Mouse (Mus musculus) forebrain, embryonic 10.5 days (tissue): Measurements from ENCODE around the gene 1700069L16Rik. TPM values are rescaled to one million over a fixed set of nuclear protein-coding genes. Genes with fewer than 3 reads are reported as not detected.
A peak's percentile ranks its signal among the peaks of the same experiment; 100 is the strongest.

ENCODE experiments used
- DNase-seq: peaks from one replicate; pipeline ENCODE4 v3.0.0-alpha.2; 2017; ENCODE audit warnings: low spot score; ENCODE audit errors: extremely low spot score
- H3K27ac ChIP-seq: fragments of 300-500 bp; sonication (generic); 2 replicates; pipeline ENCODE4 v1.5.1; 2016; ENCODE audit warnings: mild to moderate bottlenecking
- H3K27me3 ChIP-seq: fragments of 300-500 bp; sonication (generic); 2 replicates; pipeline ENCODE4 v1.6.1; 2016; ENCODE audit warnings: mild to moderate bottlenecking; ENCODE audit not compliant: poor library complexity, severe bottlenecking
- H3K36me3 ChIP-seq: fragments of 300-500 bp; sonication (generic); replicated peaks from 2 replicates; pipeline ENCODE4 v1.6.1; 2016; ENCODE audit warnings: mild to moderate bottlenecking, moderate library complexity
- H3K4me1 ChIP-seq: fragments of 300-500 bp; sonication (generic); 2 replicates; pipeline ENCODE4 v1.6.1; 2016
- H3K4me3 ChIP-seq: fragments of 300-500 bp; sonication (generic); 2 replicates; pipeline ENCODE4 v1.5.1; 2016; ENCODE audit warnings: mild to moderate bottlenecking, moderate library complexity
- H3K9me3 ChIP-seq: fragments of 300-500 bp; sonication (generic); 2 replicates; pipeline ENCODE4 v1.6.1; 2016; ENCODE audit warnings: mild to moderate bottlenecking, moderate library complexity
- WGBS: fragments of 180-500 bp; shearing (Covaris S2); methylation state at CpG from one replicate; pipeline ENCODE4 v1.1.7; 2016; 5-methylcytosine and 5-hydroxymethylcytosine counted together
- polyA plus RNA-seq: library from polyadenylated mRNA; unstranded; fragments of >200 nt; fragmentation: Nextera tagmentation; extraction: Ambion mirVana; gene quantifications from 2 replicates; pipeline ENCODE4 v1.2.1, GENCODE M21; 2016

1700069L16Rik gene
- polyA plus RNA-seq, 1 experiment from 2014 or later = not detected

DNA sequence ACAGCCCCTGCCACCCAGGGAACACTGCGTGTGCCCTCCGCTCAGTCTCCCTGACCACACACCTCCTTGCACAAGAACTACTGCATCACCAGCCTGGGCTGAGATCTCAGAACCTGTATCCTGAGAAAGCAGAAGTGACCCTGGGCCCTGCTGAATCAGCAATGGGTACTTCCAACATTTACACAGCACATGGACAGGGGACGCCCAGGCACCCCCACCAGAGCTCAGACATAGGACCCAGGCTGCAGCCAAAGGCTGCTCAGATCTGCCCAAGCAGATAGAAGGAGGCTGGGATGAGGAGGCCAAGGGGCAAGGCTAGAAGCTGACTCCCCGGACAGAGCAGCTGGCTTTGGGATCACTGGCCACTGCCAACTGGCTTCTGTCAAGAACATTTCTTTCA is 80.1 kb downstream of the 1700069L16Rik start:
- Histone ChIP-seq H3K9me3 (no peaks in the 10 kb centered on the region), H3K4me1 (peaks cover 18% of the 10 kb centered on the region), H3K36me3 (no peaks in the 10 kb centered on the region), H3K4me3 (no peak overlapping the region), H3K27ac (no peak overlapping the region), H3K27me3 (peaks cover 22% of the 10 kb centered on the region)
- DNase-seq = no peak
- 94% methylated on average over 4 of the region's 4 CpGs for WGBS

GRCm38 (mm10) chr5:113643107-113643848 is 81.3 kb downstream of the 1700069L16Rik start:
- DNase-seq = no peak
- 63% methylated on average over 18 of the region's 18 CpGs for WGBS
- no peaks in the 10 kb centered on the region for H3K36me3 ChIP-seq
- peak overlapping the region; percentile 40; the same call in 1 of the 2 replicates for H3K27ac ChIP-seq
- H3K9me3 ChIP-seq = no peaks in the 10 kb centered on the region
- H3K4me3 ChIP-seq = peak overlapping the region; percentile 23; the same call in 1 of the 2 replicates
- H3K4me1 ChIP-seq = peaks cover 18% of the 10 kb centered on the region
- H3K27me3 ChIP-seq = peaks cover 9% of the 10 kb centered on the region; the same call in 1 of the 2 replicates

Other genes with a start within 250 kb of the 1700069L16Rik start
- 3.9 and 4.5 TPM in 2 replicates for gene Wscd2, start 234.4 kb downstream of the 1700069L16Rik start, polyA plus RNA-seq
- gene Cmklr1, start 74.3 kb downstream of the 1700069L16Rik start, polyA plus RNA-seq = 0.32 and 0.98 TPM in 2 replicates
- 2.9 and 4.9 TPM in 2 replicates for gene Ficd, start 11.0 kb upstream of the 1700069L16Rik start, polyA plus RNA-seq
- gene Sart3, start 47.7 kb upstream of the 1700069L16Rik start, polyA plus RNA-seq = 74.6 and 78.3 TPM in 2 replicates
- gene Iscu, start 48.0 kb upstream of the 1700069L16Rik start, polyA plus RNA-seq = 102 and 106 TPM in 2 replicates
- 28.8 and 36.2 TPM in 2 replicates for gene Tmem119, start 75.7 kb upstream of the 1700069L16Rik start, polyA plus RNA-seq
- 0.74 and 0.82 TPM in 2 replicates for gene Selplg, start 107.9 kb upstream of the 1700069L16Rik start, polyA plus RNA-seq
- 209 and 210 TPM in 2 replicates for gene Coro1c, start 184.0 kb upstream of the 1700069L16Rik start, polyA plus RNA-seq